Mouse (Mus musculus) bone marrow macrophage, adult 2 months (primary cell): Measurements from ENCODE around the gene Slc26a8.

Source experiments
- CTCF ChIP-seq: IDR thresholded peaks from 2 replicates; pipeline ENCODE4 v1.5.1; 2012; ENCODE audit warnings: low read depth, mild to moderate bottlenecking, low read length, moderate library complexity
- POLR2A ChIP-seq: IDR thresholded peaks from 2 replicates; pipeline ENCODE4 v1.6.1; 2012; ENCODE audit warnings: mild to moderate bottlenecking, low read depth, low read length, borderline replicate concordance

- TF ChIP-seq CTCF (no peak), POLR2A (no peak)
These were observed 67.7 kb downstream of the Slc26a8 start, which contains the start of gene Srpk1 for GRCm38 (mm10) chr17:28622300-28622759.
